In genomic region chr5:122134395-122135289, GRCm38 (mm10) we compare ENCODE assay signal across 30 mouse cellular contexts. TPM values are rescaled to one million over a fixed set of nuclear protein-coding genes. Genes with fewer than 3 reads are reported as not detected.
A peak's percentile ranks its signal among the peaks of the same experiment; 100 is the strongest.
DNase-seq lines count a peak whose midpoint lies in the region; TF ChIP-seq lines count a peak whose summit lies in the region.
"Had no signal": no experiment of that assay in that cellular context is flagged by ENCODE, and none has a peak within 500 bp of the region (broad histone marks: within the 10 kb centered on the region; RNA-seq: fewer than 3 reads in every experiment).

No protein-coding gene starts in this region.

- TF ChIP-seq CTCF in testis, adult 2 months (IDR thresholded peaks at IDR 0.05; ENCODE audit: control insufficient read depth, insufficient read depth, insufficient replicate concordance, low read depth, low read length), result no peak
- no peak for TF ChIP-seq CTCF in small intestine, adult 2 months (IDR thresholded peaks at IDR 0.05; ENCODE audit: extremely low read depth, insufficient read length, insufficient replicate concordance, low read depth, low read length)

- H3K4me1 ChIP-seq in testis, adult 2 months (ENCODE audit: control insufficient read depth, insufficient read depth, low read length), result peaks cover 32% of the 10 kb centered on the region
- H3K4me1 ChIP-seq in small intestine, adult 2 months (ENCODE audit: control insufficient read depth, insufficient read depth, insufficient read length, low read length), result peaks cover 25% of the 10 kb centered on the region

- H3K36me3 ChIP-seq in testis, adult 2 months (ENCODE audit: control insufficient read depth, insufficient read depth, low read length), result no peaks in the 10 kb centered on the region
- no peaks in the 10 kb centered on the region for H3K36me3 ChIP-seq in small intestine, adult 2 months (ENCODE audit: control insufficient read depth, insufficient read depth, low read length)
- H3K36me3 ChIP-seq: embryonic facial prominence, embryonic 10.5 days; embryonic facial prominence, embryonic 15.5 days; forebrain, embryonic 12.5 days; hindbrain, embryonic 13.5 days had no signal

- TF ChIP-seq POLR2A in testis, adult 2 months (IDR thresholded peaks at IDR 0.05; ENCODE audit: control insufficient read depth, low read depth, low read length), result no peak
- TF ChIP-seq POLR2A in small intestine, adult 2 months (IDR thresholded peaks at IDR 0.05; ENCODE audit: low read depth, low read length), result no peak

- H3K4me3 ChIP-seq in testis, adult 2 months (ENCODE audit: control insufficient read depth, low read depth, low read length), result peak overlapping the region; percentile 53
- H3K4me3 ChIP-seq in small intestine, adult 2 months (ENCODE audit: low read depth, low read length), result no peak overlapping the region
- H3K4me3 ChIP-seq: embryonic facial prominence, embryonic 10.5 days; embryonic facial prominence, embryonic 15.5 days; forebrain, embryonic 12.5 days; heart, adult 2 months; hindbrain, embryonic 13.5 days had no signal

- 92% methylated on average over 14 of the region's 14 CpGs for WGBS in small intestine, adult 2 months

- H3K27me3 ChIP-seq in testis, adult 2 months (ENCODE audit: control insufficient read depth, insufficient read depth, low read length), result no peaks in the 10 kb centered on the region
- H3K27me3 ChIP-seq in small intestine, adult 2 months (ENCODE audit: control insufficient read depth, insufficient read depth, low read length), result no peaks in the 10 kb centered on the region
- H3K27me3 ChIP-seq: embryonic facial prominence, embryonic 15.5 days had no signal

- peak; percentile 71 for DNase-seq in cerebellum, adult 11-12 months
- no peak for DNase-seq in cerebellum, adult 11 months
- peak; percentile 89 for DNase-seq in heart, adult 11 months
- DNase-seq in heart, adult 9 months (ENCODE audit: low spot score in 2 of 2), result no peak
- DNase-seq in testis, postnatal 10 days (ENCODE audit: low spot score), result no peak
- DNase-seq in urinary bladder, postnatal 14 days (ENCODE audit: low spot score), result no peak
- DNase-seq: adrenal gland, postnatal 14 days; gastrocnemius, postnatal 36 days; heart, postnatal 36 days; kidney, adult 9 months; kidney, postnatal 14 days; liver; lung, adult 2 months; lung, postnatal 10 days; right cerebral cortex, postnatal 4 days; thymus, postnatal 14 days had no signal

- no peak overlapping the region; the same call in 1 of the 2 replicates for H3K27ac ChIP-seq in testis, adult 2 months (ENCODE audit: control insufficient read depth, insufficient read depth, low read depth, low read length)
- peak overlapping the region; percentile 94; the same call in 1 of the 2 replicates for H3K27ac ChIP-seq in small intestine, adult 2 months (ENCODE audit: insufficient read depth, low read depth, low read length)
- H3K27ac ChIP-seq: embryonic facial prominence, embryonic 10.5 days; embryonic facial prominence, embryonic 15.5 days; forebrain, embryonic 12.5 days; heart, adult 2 months; hindbrain, embryonic 13.5 days; liver, embryonic 14.5 days; macrophage had no signal

RNA-seq across cellular contexts. Expression of gene Ccdc63, which starts 6.0 kb away (rescaled TPM):
- polyA plus RNA-seq in testis, adult 2 months (2012; rRNA removed), result 288 and 313 TPM in 2 replicates
- 0.10 TPM in 1 of 2 replicates, not detected in the other for polyA plus RNA-seq in small intestine, adult 2 months (2012; rRNA removed)
- polyA plus RNA-seq: embryonic facial prominence, embryonic 10.5 days; forebrain, embryonic 12.5 days; hindbrain, embryonic 13.5 days; intestine, postnatal 0 days; limb, embryonic 11.5 days; neural tube, embryonic 11.5 days; stomach, embryonic 14.5 days had no signal

RNA-seq across cellular contexts. Expression of gene Ppp1cc, which starts 23.4 kb away (rescaled TPM):
- 524 and 547 TPM in 2 replicates for polyA plus RNA-seq in testis, adult 2 months (2012; rRNA removed)
- polyA plus RNA-seq in small intestine, adult 2 months (2012; rRNA removed), result 31.4 and 58.9 TPM in 2 replicates

RNA-seq across cellular contexts. Expression of gene Myl2, which starts 33.9 kb away (rescaled TPM):
- 1.4 and 1.5 TPM in 2 replicates for polyA plus RNA-seq in testis, adult 2 months (2012; rRNA removed)
- not detected in 2 replicates for polyA plus RNA-seq in small intestine, adult 2 months (2012; rRNA removed)
- polyA plus RNA-seq: embryonic facial prominence, embryonic 10.5 days; intestine, postnatal 0 days; macrophage; urinary bladder, adult 2 months had no signal

Comparison
In these comparisons a context has a peak if more than half of its experiments do, and no peak if none do; other contexts are left out.
1. DNase-seq: peak in cerebellum, adult 11-12 months (single experiment) and heart, adult 11 months (single experiment); none in cerebellum, adult 11 months (single experiment), heart, adult 9 months (0 of 2), testis, postnatal 10 days (single experiment) and urinary bladder, postnatal 14 days (single experiment).
2. RNA of gene Ccdc63, which starts 6.0 kb away (polyA plus RNA-seq): 288 to 313 TPM in testis, adult 2 months; 0.10 TPM in small intestine, adult 2 months; every median in the first group is over 100 times any median in the second.